Mouse (Mus musculus) thymus, postnatal 25 days (tissue): ENCODE data around the gene Farsa.
A peak's percentile ranks its signal among the peaks of the same experiment; 100 is the strongest.

Experiments used
- DNase-seq: peaks from one replicate; pipeline ENCODE4 v3.0.0; 2022

Gene Farsa

DNA sequence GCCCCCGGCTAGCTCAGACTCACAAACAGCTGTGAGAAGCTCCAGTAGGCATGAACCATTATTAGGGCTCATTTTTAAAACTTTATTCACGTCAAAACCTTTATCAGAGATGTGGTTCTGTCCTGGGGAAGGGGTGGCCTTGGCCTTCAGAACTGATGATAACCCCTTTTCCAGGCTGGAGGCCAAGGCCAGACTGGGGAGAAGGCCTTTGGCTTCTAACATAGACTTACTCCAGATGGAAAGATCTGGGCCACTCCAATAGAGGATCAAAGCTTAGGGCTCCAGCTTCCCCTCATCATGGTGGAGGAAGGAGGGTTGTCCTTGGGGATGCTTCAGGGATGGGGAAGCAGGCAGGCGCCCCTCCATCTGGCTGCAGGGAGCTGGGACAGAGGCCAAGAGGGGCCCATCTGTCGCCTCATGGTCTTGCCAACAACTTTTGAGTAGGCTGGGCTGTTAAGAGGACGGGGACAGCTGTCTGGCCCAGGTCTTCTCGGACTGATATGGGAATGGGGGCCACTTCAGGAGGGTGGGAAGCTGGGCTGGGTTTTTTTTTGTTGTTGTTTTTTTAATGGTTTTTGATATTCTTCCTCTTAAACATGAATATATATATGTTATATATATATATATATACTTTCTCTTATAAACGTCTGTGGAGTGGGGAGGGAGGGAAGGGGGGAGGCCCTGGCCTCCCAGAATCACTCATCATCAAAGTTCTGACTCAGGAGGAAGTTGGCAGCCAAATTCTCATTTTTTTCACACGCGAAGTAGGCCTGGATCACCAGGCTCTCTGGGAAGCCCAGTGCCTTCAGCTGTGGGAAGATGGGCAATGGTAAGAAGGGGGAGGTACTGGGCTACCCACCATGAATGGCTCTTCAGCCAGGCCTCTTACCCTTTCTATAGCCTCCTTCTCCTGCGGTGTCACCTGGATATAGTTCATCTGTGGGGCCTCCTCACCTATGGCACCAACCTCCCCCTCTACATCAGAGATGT, 21.6 kb upstream of the Farsa start:
- no peak for DNase-seq

GRCm38 (mm10) chr8:84837149-84837911, 19.5 kb upstream of the Farsa start:
- no peak for DNase-seq

GRCm38 (mm10) chr8:84837912-84838470, 18.8 kb upstream of the Farsa start:
- DNase-seq: no peak

GRCm38 (mm10) chr8:84838513-84838912, 18.3 kb upstream of the Farsa start:
- no peak for DNase-seq

- DNase-seq: no peak
These were observed 17.4 kb upstream of the Farsa start for GRCm38 (mm10) chr8:84839411-84839810.

GRCm38 (mm10) chr8:84839875-84840247, 16.9 kb upstream of the Farsa start:
- no peak for DNase-seq

GRCm38 (mm10) chr8:84840248-84840999, 16.4 kb upstream of the Farsa start, which contains the start of gene Rad23a:
Rad23a (minus strand) TSS chr8:84840665.
- peak; percentile 89 for DNase-seq

DNA sequence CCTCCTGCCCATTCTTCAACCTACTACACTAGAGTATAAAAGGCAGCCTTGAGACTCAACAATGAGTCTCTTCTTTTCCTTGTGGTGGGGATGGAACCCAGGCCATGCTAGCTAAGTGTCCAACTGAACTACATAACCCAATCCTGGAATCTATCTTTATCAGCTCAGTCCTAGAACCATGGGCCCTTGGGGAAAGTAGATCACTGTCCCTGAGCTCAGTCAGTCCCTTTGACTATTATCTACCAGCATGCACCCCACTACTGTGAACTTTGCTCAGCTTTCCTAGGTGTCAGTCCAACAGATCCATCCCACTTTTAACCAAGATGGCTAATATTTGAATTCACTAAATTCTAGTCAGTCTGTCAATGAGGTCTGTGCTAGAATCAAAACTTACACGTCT, 15.3 kb upstream of the Farsa start:
- no peak for DNase-seq

DNA sequence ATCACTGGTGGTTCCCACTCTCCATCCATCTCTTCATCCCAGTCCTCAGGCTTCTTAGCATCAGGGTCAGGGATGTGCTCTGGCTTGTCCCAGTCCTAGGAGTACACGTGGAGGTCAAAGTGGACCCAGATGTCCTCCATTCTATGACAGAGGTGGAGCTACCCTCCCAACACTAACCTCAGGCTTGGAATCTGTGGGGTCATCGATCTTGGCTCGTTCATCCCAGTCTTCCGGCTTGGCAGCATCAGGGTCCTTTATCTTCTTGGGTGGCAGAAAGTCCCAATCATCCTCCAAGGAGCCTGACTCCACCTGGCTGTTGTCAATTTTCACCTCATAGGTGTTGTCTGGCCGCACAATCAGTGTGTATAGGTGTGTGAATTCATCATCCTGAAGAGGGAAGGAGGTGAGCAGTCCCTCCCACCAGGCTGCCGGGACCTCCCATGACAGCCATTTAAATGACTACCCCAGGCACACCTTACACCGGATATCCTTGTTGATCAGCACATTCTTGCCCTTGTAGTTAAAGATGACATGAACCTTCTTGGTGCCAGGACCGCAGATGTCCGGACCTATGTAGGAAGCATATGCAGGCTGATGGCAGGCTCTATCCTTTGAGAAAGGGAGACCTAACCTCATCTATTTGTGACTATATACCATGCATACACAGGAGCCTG, 12.3 kb upstream of the Farsa start:
- no peak for DNase-seq

- DNase-seq: peak; percentile 19
These were observed 11.3 kb upstream of the Farsa start for GRCm38 (mm10) chr8:84845355-84846093.

DNA sequence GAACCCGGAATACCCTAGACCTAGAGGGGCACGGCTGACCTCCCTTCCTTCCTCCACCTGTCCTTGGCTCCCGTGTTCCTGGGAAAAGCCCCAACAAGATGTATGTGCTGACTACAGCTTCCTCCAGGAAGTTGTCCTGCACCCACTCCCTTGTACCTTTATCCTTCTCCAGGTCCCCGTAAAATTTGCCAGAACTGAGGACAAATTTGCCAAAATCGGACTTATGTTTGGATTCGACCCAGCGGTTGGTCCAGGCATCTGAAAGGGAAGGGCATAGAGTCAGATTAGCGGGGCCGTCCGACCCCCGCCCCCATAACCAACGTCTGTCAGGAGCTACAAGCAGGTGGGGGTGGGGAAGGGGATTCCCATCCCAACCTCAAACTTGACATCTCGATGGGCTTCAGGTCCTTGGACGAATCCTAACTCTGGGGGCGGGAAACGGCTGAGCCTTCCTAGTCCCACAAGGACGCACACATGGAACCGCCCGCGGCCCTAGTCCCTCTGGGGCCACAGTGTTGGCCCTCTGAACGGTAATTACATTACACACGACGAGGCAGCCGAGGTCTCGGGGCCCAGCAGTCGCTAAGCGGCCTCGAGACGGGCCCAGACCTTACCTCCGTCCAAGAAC, 10.6 kb upstream of the Farsa start:
- no peak for DNase-seq

GRCm38 (mm10) chr8:84846722-84847572, 9.8 kb upstream of the Farsa start, which contains the start of gene Calr:
Calr (minus strand) TSS chr8:84846934.
- DNase-seq: peak; percentile 100

GRCm38 (mm10) chr8:84847684-84848435, 8.9 kb upstream of the Farsa start:
- DNase-seq: peak; percentile 42

DNA sequence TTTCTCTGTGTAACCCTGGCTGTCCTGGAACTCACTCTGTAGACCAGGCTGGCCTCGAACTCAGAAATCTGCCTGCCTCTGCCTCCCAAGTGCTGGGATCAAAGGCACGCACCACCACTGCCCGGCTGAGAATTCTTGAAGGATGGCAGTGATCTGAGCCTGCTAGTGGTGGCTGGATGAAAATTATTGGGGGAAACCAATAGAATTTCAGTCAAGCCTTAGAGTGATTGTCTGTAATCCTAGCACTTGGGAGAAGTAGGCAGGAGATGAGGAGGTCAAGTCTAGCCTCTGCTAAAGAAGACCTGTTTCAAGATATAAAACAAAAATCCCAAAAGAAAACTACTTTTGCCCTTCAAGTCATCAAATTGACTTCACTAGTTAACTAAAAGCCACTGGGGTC, 355 bp upstream of the Farsa start:
- DNase-seq: no peak

DNA sequence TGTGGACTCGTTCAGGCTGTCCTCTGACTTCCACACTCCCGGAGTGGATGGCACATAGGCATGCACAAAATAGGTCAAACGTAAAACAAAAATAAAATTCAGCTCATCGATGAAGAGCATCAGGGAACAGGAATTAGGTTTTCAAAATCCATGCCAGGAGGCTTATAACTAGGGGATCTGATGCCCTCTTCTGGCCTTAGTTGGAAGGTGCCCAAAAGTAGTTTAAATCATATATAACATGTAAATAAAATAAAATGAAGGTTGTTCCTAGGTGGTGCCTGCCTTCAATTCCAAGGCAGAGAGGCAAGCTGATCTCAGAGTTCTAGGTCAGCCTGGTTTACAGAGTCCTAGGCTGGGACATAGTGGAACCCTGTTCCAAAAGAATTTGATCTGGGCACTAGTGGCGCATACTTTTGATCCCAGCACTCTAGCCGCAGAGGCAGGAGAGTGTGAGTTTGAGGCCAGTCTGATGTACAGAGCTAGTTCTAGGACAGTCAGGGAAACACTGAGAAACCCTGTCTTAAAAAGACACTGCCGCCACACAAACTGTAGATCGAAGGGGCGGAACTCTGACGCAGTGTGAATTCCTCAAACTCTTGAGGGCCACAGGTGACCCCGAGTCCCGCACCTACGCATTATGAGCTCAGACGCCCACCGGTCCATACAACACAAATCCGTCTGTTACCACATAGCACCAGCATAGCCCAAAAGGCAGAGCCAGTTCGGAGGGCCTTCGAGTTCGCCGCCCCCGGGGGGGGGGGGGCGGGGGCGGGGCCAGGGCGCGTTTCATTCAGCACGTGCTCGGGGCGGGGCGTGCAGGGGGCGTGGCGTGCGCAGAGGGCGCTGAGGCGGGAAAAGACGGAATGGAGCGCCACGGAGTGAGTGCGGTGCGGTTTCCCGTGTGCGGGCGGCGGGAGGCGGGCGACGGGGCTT, 14.9 kb downstream of the Farsa start, which contains the start of gene Syce2:
Gene Syce2 (plus strand): TSS at position 736 of the 933 bp plus-strand sequence.
- peak; percentile 86 for DNase-seq

GRCm38 (mm10) chr8:84872309-84872965, 15.6 kb downstream of the Farsa start:
- peak; percentile 37 for DNase-seq

- DNase-seq: no peak
These were observed 16.2 kb downstream of the Farsa start for GRCm38 (mm10) chr8:84873016-84873415.
